Mouse (Mus musculus): ENCODE results near the gene Borcs5. TPM values are rescaled to one million over a fixed set of nuclear protein-coding genes. Genes with fewer than 3 reads are reported as not detected.
A peak's percentile ranks its signal among the peaks of the same experiment; 100 is the strongest.

The Borcs5 gene
- polyA plus RNA-seq (2016; fragmentation: Nextera tagmentation; extraction: Ambion mirVana) = 17.7 and 18.4 TPM in 2 replicates

DNA sequence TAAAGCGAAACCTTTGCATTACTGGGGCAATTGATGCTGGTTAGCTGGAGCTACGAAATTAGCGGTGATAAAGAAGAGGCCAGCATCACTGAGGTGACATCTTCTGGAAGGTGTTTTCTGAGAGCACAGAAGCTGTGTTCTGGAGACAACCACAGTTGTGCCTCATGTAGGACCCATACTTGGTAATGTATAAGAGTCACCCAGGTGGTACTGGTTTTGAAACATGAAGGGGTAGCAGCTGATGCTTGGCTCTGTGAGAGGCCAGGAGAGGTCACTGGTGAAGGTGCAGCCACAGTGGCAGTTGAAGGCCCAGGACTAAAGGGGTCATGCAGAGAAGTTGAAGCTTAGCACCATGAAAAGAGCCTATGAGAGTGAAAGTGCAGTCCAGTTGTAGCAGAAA is at the start of gene Borcs5:
Gene Borcs5, plus strand, starts transcription at position 301 of the 400 bp plus-strand sequence.
- DNase-seq (ENCODE audit: low spot score) = no peak
- Histone ChIP-seq H3K9me3 (no peaks in the 10 kb centered on the region), H3K4me1 (peaks cover 11% of the 10 kb centered on the region; the same call in 1 of the 2 replicates), H3K4me3 (no peak within 1 kb of the TSS), H3K27ac (replicated peaks) (no peak within 1 kb of the TSS), H3K36me3 (replicated peaks) (no peaks in the 10 kb centered on the region; the same call in 1 of the 2 replicates), H3K27me3 (replicated peaks; ENCODE audit: low read depth, poor library complexity, severe bottlenecking) (0 out of 2 replicates have a peak, but pooled peaks cover 4% of the 10 kb centered on the region)
- 88% methylated on average over 3 of the region's 3 CpGs for WGBS

DNA sequence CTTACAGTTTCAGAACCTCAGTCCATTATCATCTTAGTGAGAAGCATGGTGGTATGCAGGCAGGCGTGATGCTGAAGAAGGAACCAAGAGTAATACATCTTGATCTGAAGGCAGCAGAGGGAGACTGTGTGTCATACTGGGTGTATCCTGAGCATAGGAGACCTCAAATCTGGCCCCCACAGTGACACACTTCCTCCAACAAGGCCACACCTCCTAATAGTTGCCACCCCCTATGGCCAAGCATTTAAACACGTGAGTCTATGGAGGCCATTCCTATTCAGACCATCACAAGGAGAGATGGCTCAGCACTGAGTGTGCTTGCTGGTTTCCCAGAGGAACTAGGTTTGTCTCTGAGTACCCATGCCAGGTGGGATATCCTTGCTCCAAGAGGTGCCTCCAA is 47.7 kb upstream of the Borcs5 start:
- Histone ChIP-seq H3K4me1 (peaks cover 9% of the 10 kb centered on the region), H3K27ac (replicated peaks) (no peak overlapping the region), H3K9me3 (no peaks in the 10 kb centered on the region), H3K4me3 (no peak overlapping the region), H3K36me3 (replicated peaks) (no peaks in the 10 kb centered on the region), H3K27me3 (replicated peaks; ENCODE audit: low read depth, poor library complexity, severe bottlenecking) (no peaks in the 10 kb centered on the region)
- DNase-seq (ENCODE audit: low spot score) = no peak
- WGBS = 87% methylated on average over 2 of the region's 2 CpGs

DNA sequence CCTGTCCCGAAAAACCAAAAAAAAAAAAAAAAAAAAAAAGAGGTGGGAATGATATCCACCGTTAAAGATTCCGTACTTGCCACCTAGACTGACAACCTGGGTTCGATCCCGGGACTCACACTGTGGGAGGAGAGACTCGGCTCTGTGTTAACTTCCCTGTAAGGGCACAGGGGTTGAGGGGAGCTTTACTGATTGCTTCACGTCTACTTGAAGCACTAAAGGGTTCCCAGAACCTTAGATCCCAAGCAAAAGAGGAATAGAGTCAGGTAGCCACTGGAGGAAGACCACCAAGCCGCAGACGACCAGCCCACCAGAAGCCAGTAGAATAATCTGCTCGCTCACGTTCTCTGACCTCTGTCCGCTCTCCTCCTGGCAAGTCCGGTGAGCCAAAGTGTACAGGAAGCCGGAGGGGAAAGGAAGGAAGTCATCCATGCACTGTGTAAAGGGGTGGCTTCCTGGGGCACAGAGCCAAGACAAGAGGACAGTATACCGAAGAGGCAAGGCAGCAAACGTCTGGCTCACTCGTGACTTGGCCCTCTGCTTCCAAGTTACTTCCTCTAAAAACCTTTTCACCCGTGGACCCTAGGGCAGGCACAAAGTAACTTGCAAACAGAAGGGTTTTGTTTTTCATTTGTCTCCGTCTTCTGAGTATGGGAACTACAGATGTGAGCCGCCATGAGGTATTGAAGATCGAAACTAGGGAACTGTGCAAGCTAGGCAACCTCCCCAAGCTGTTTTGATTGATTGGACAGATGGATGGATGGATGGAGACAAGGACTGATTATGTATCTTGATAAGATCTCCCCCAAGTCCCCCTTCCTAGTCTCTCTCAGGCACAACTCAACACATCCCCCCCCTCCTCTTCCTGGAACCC is 44.5 kb upstream of the Borcs5 start:
- no peak overlapping the region for H3K4me3 ChIP-seq
- H3K27ac ChIP-seq (replicated peaks) = no peak overlapping the region
- no peak for DNase-seq (ENCODE audit: low spot score)
- no peaks in the 10 kb centered on the region for H3K4me1 ChIP-seq
- no peaks in the 10 kb centered on the region for H3K27me3 ChIP-seq (replicated peaks; ENCODE audit: low read depth, poor library complexity, severe bottlenecking)
- no peaks in the 10 kb centered on the region for H3K36me3 ChIP-seq (replicated peaks)
- no peaks in the 10 kb centered on the region for H3K9me3 ChIP-seq
- 83% methylated on average over 21 of the region's 21 CpGs for WGBS

DNA sequence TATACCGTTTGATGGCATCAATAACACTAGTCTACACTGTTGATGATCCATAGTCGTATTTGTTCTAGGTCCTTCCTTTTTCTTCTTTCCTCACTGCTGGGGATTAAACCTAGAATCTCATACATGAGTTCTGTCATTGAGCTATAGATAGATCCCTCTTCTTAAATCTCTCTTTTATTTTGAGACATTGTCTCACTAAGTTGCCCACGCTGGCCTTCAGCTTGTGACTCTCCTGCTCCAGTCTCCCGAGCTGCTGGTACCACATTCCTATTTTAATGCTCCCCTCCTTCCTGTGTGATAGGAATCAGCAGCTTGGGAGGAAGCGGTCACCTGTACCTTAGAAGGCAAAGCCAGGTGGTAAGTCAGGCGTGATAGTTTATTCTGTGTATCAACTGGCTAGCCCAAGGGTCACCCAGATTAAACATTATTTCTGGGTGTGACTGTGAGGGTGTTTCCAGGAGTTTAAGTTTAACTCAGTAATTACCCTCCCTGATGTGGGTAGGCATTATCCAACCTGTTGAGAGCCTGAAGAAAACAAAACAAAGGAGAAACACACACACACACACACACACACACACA is 41.6 kb upstream of the Borcs5 start:
- no peak overlapping the region for H3K27ac ChIP-seq (replicated peaks)
- no peaks in the 10 kb centered on the region for H3K9me3 ChIP-seq
- H3K36me3 ChIP-seq (replicated peaks) = no peaks in the 10 kb centered on the region
- peaks cover 13% of the 10 kb centered on the region for H3K4me1 ChIP-seq
- H3K4me3 ChIP-seq = no peak overlapping the region
- 89% methylated on average over 6 of the region's 6 CpGs for WGBS
- H3K27me3 ChIP-seq (replicated peaks; ENCODE audit: low read depth, poor library complexity, severe bottlenecking) = no peaks in the 10 kb centered on the region
- no peak for DNase-seq (ENCODE audit: low spot score)

DNA sequence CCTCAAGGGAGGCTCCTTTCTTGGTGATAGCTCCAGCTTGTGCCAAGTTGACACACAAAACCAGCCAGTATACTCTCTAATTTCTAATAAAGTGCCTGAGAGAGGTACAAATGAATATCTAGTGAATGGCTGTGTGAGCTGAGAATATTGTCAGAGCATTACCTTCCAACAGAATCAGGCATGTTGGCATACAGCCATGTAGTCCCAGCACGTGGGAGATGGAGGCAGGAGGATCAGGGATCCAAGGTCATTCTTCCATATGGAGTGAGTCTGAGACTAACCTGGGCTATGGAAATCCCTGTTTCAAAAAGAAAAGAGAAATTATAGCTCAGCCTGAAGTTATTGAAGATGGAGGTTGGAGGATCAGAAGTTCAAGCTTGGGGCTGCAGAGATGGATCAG is 40.1 kb upstream of the Borcs5 start:
- H3K36me3 ChIP-seq (replicated peaks) = no peaks in the 10 kb centered on the region
- H3K4me3 ChIP-seq = no peak overlapping the region
- no peak for DNase-seq (ENCODE audit: low spot score)
- no peak overlapping the region for H3K27ac ChIP-seq (replicated peaks)
- H3K4me1 ChIP-seq = peaks cover 18% of the 10 kb centered on the region
- WGBS = 78% methylated on average over 1 of the region's 1 CpGs
- H3K9me3 ChIP-seq = no peaks in the 10 kb centered on the region
- no peaks in the 10 kb centered on the region for H3K27me3 ChIP-seq (replicated peaks; ENCODE audit: low read depth, poor library complexity, severe bottlenecking)

DNA sequence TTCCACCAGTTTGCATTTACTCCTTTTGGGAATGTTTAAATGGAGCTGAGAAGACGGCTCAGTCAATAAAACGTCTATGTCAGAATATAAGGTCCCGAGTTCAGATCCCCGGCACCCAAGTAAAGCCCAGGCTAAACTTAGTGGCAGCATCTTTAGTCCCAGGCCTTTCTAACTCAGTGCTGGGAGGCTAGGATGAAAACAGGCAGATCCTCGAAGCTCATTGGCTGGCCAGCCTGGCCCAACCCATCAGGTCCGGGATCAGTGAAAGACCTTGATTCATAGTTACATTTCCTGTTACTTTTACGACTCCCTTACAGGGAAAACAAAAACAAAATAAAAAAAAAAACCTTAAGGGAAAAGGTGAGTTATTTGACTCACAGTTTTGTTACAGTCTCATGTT is 38.2 kb upstream of the Borcs5 start:
- H3K36me3 ChIP-seq (replicated peaks) = no peaks in the 10 kb centered on the region

DNA sequence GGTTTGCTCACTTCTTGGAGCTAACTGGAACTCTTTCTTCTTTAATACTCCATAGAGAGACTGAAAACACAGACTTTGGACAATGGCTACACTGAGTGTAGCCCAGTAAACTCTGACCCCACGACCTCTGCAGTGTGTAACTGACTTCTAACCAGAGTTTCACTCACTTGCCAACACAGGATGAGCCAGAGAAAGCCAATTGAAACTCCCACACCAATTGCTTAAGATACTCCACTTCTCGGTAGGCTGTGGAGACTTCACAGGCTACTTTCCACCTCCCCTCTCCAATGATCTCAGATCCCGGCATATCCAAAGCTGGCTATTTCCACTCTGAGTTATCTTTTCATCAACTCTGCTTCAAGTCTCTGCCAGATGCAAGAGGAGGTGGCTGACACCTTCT is 37.5 kb upstream of the Borcs5 start:
- Histone ChIP-seq H3K27ac (replicated peaks) (peak overlapping the region; percentile 52; the same call in 1 of the 2 replicates), H3K4me3 (no peak overlapping the region), H3K27me3 (replicated peaks; ENCODE audit: low read depth, poor library complexity, severe bottlenecking) (no peaks in the 10 kb centered on the region), H3K36me3 (replicated peaks) (no peaks in the 10 kb centered on the region), H3K4me1 (peaks cover 25% of the 10 kb centered on the region), H3K9me3 (no peaks in the 10 kb centered on the region)
- DNase-seq (ENCODE audit: low spot score) = no peak
- 48% methylated on average over 3 of the region's 3 CpGs for WGBS

More for the DNA sequence above, 38.2 kb upstream of the Borcs5 start:
- no peak for DNase-seq (ENCODE audit: low spot score)
- no peak overlapping the region for H3K4me3 ChIP-seq
- no peak overlapping the region for H3K27ac ChIP-seq (replicated peaks)
- WGBS = 55% methylated on average over 7 of the region's 7 CpGs
- no peaks in the 10 kb centered on the region for H3K27me3 ChIP-seq (replicated peaks; ENCODE audit: low read depth, poor library complexity, severe bottlenecking)
- H3K9me3 ChIP-seq = no peaks in the 10 kb centered on the region
- peaks cover 19% of the 10 kb centered on the region for H3K4me1 ChIP-seq

DNA sequence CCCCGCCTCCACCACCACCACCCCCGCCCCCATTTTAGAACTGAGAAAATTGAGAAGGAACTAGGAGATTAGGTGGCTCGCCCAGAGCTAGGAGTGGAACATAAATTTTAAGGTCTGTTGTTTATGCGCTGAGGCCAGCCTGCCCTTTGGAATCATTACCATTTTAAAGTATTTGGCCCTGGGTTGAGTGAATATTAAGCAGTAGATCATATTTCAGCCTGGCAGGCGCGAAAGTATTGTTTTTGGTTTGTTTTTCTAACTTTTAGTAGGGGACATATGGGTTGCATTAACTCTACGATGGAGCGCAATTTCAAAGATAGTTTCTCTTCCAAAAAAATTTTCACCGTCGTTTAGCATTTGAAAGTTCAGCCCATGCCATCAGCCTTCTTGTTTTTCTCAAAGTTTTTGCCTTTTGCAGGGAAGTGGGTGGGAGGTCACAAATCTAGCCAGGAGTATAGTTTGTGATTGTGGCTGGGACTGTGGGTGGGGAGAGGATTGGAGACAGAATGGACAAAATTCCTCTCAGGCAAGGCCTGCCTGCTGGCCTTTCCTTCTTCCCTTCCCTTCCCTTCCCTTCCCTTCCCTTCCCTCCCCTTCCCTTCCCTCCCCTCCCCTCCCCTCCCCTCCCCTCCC is 36.8 kb upstream of the Borcs5 start:
- Histone ChIP-seq H3K27me3 (replicated peaks; ENCODE audit: low read depth, poor library complexity, severe bottlenecking) (no peaks in the 10 kb centered on the region), H3K27ac (replicated peaks) (peak overlapping the region; percentile 52; the same call in 1 of the 2 replicates), H3K9me3 (no peaks in the 10 kb centered on the region), H3K4me3 (no peak overlapping the region), H3K36me3 (replicated peaks) (no peaks in the 10 kb centered on the region), H3K4me1 (peaks cover 31% of the 10 kb centered on the region)
- peak; percentile 30 for DNase-seq (ENCODE audit: low spot score)
- WGBS = 29% methylated on average over 10 of the region's 10 CpGs

DNA sequence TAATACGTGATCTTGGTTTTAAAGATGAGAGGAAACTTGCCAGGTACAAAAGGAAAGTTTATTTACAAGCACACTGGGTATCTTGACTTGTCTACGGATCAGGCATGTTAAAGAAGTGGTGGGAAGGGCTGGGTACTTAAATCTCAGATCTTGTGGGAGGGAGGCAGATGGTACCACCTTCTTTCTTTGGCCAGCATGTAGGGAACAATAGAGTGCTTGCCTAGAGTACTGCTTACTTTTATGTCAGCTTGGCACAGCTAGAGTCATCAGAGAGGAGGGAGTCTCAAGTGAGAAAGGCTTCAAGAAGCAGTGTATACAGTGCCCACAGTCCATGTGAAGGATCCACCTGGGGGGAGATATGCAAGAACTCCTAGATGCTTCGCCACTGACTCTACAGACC is 34.1 kb upstream of the Borcs5 start:
- H3K9me3 ChIP-seq = no peaks in the 10 kb centered on the region
- H3K36me3 ChIP-seq (replicated peaks) = no peaks in the 10 kb centered on the region
- no peaks in the 10 kb centered on the region for H3K27me3 ChIP-seq (replicated peaks; ENCODE audit: low read depth, poor library complexity, severe bottlenecking)
- no peak for DNase-seq (ENCODE audit: low spot score)
- H3K27ac ChIP-seq (replicated peaks) = no peak overlapping the region
- 90% methylated on average over 3 of the region's 3 CpGs for WGBS
- H3K4me1 ChIP-seq = peaks cover 31% of the 10 kb centered on the region
- H3K4me3 ChIP-seq = no peak overlapping the region

DNA sequence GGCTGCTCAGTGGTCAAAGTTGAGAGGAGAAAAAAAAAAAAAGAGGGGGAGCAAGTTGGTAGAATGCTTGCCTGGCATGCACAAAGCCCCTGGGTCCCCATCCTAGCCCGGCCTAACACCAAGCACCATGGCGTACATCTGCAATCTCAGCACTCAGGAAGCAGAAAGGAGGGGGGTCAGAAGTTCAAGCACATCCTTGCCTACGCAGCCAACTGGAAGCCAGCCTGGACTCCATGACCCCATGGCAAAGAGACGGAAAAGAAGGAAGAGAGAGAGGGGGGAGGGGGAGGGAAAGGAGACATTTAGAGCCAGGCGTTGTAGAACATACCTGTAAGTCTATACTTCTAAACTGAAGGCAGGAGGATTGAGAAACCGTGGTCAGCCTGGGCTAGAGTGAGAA is 32.8 kb upstream of the Borcs5 start:
- Histone ChIP-seq H3K36me3 (replicated peaks) (no peaks in the 10 kb centered on the region), H3K4me1 (peaks cover 29% of the 10 kb centered on the region), H3K27ac (replicated peaks) (0 out of 2 replicates have a peak overlapping the region, but pooled peaks have one; percentile 31), H3K27me3 (replicated peaks; ENCODE audit: low read depth, poor library complexity, severe bottlenecking) (no peaks in the 10 kb centered on the region), H3K9me3 (no peaks in the 10 kb centered on the region), H3K4me3 (no peak overlapping the region)
- DNase-seq (ENCODE audit: low spot score) = no peak
- 42% methylated on average over 6 of the region's 6 CpGs for WGBS

DNA sequence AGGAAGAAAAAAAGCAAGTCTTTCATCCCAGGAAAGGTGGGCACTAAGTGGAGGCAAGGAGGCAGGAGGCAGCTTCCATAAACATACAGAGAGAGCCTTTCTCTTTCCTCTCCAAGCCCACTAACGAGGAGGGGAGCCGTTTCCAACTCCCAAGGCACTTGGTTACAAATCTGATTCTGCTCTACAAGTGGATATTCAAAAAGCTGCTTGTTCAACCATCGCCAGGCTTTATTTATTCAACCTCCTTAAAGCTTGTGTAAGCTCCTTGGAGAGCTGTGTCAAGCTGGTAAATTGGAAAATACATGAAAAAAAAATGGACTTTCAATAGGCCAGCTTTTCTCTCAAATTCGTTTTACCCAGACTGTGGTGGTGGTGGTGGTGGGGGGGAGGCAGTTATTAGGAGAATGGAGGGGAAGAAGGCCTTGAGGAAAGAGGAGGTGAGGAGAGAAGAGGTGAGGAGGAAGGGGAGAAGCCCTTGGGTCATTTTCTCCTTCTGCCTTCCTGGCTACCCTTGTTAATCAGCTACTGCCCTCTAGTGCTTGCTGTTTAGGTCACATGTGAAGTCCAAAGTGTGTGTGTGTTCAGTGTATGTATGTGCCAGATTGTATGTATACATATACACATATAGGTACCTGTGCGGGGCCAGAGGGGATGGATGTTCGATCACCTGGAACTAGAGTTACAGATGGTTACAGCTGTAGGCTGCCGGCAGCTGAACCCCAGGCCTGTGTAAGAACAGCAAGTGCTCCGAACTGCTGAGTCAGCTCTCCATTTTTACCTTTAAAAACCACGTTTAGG is 32.2 kb upstream of the Borcs5 start:
- 59% methylated on average over 9 of the region's 9 CpGs for WGBS
- no peaks in the 10 kb centered on the region for H3K27me3 ChIP-seq (replicated peaks; ENCODE audit: low read depth, poor library complexity, severe bottlenecking)
- no peaks in the 10 kb centered on the region for H3K36me3 ChIP-seq (replicated peaks)
- no peaks in the 10 kb centered on the region for H3K9me3 ChIP-seq
- no peak overlapping the region for H3K4me3 ChIP-seq
- 0 out of 2 replicates have a peak overlapping the region, but pooled peaks have one; percentile 31 for H3K27ac ChIP-seq (replicated peaks)
- DNase-seq (ENCODE audit: low spot score) = peak; percentile 36
- peaks cover 28% of the 10 kb centered on the region for H3K4me1 ChIP-seq

DNA sequence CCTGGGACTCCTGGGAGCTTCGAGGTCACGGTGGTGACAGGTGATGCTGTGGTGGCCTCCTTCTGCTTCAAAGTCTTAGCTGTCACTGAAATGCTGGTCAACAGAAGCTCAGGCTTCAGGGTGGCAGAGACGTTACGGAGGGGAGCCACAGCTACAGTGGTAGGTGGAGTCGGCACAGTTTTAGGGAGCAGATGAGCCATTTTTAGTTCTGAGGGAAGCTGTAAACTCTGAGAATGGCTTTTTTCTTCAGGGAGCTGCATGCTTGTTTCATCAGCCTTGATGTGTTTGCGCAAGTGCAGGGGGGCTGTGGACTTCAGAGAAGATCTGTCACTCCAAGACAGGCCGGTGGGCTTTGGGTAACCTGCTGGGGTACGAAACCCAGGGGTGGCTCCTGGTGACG is 28.9 kb upstream of the Borcs5 start:
- no peak overlapping the region for H3K27ac ChIP-seq (replicated peaks)
- H3K27me3 ChIP-seq (replicated peaks; ENCODE audit: low read depth, poor library complexity, severe bottlenecking) = no peaks in the 10 kb centered on the region
- no peaks in the 10 kb centered on the region for H3K36me3 ChIP-seq (replicated peaks)
- H3K4me3 ChIP-seq = no peak overlapping the region
- peaks cover 24% of the 10 kb centered on the region for H3K4me1 ChIP-seq
- DNase-seq (ENCODE audit: low spot score) = no peak
- 90% methylated on average over 9 of the region's 9 CpGs for WGBS
- no peaks in the 10 kb centered on the region for H3K9me3 ChIP-seq
